Mouse (Mus musculus) testis, adult 2 months (tissue): ENCODE data around the gene Plcb3. TPM values are rescaled to one million over a fixed set of nuclear protein-coding genes. Genes with fewer than 3 reads are reported as not detected.
"Not testable (repeated sequence)": the region's sequence is repeated elsewhere in the genome, so short reads cannot be mapped to it uniquely, and the experiment has no call there.

Experiments used
- H3K27ac ChIP-seq: fragments of 200-500 bp; 2 replicates; pipeline ENCODE4 v1.5.1; 2012; ENCODE audit warnings: low read depth, low read length; ENCODE audit not compliant: control insufficient read depth, insufficient read depth
- H3K27me3 ChIP-seq: fragments of 200-500 bp; 2 replicates; pipeline ENCODE4 v1.6.1; 2012; ENCODE audit warnings: mild to moderate bottlenecking, low read length, moderate library complexity; ENCODE audit not compliant: control insufficient read depth, insufficient read depth
- H3K36me3 ChIP-seq: fragments of 200-500 bp; 2 replicates; pipeline ENCODE4 v1.6.1; 2012; ENCODE audit warnings: mild to moderate bottlenecking, low read length; ENCODE audit not compliant: control insufficient read depth, insufficient read depth
- H3K4me1 ChIP-seq: fragments of 200-500 bp; 2 replicates; pipeline ENCODE4 v1.6.1; 2012; ENCODE audit warnings: low read length; ENCODE audit not compliant: control insufficient read depth, insufficient read depth
- H3K4me3 ChIP-seq: fragments of 200-500 bp; 2 replicates; pipeline ENCODE4 v1.5.1; 2012; ENCODE audit warnings: low read depth, mild to moderate bottlenecking, low read length, moderate library complexity, mixed read lengths; ENCODE audit not compliant: control insufficient read depth
- CTCF ChIP-seq: fragments of 200-500 bp; IDR thresholded peaks from 2 replicates; pipeline ENCODE4 v1.5.1; 2012; ENCODE audit warnings: low read depth, mild to moderate bottlenecking, inconsistent platforms, low read length, moderate library complexity; ENCODE audit not compliant: control insufficient read depth, insufficient read depth, insufficient replicate concordance
- POLR2A ChIP-seq: fragments of 200-500 bp; IDR thresholded peaks from 2 replicates; pipeline ENCODE4 v1.6.1; 2012; ENCODE audit warnings: low read depth, mild to moderate bottlenecking, inconsistent platforms, low read length, moderate library complexity; ENCODE audit not compliant: control insufficient read depth
- polyA plus RNA-seq: library from polyadenylated mRNA; depleted of rRNA; stranded (reverse); fragments of >200 nt; gene quantifications from 2 replicates; pipeline ENCODE4 v1.2.3, GENCODE M21; 2012

Gene Plcb3
- polyA plus RNA-seq, 1 experiment: 13.9 TPM

- peaks cover 10% of the 10 kb centered on the region for H3K4me1 ChIP-seq
- no peak for TF ChIP-seq CTCF
- peaks cover 4% of the 10 kb centered on the region; the same call in 1 of the 2 replicates for H3K36me3 ChIP-seq
- H3K27me3 ChIP-seq: no peaks in the 10 kb centered on the region
- no peak overlapping the region for H3K27ac ChIP-seq
- H3K4me3 ChIP-seq: no peak overlapping the region
Observed at GRCm38 (mm10) chr19:6913991-6914390, 62.3 kb downstream of the Plcb3 start.

- Histone ChIP-seq H3K36me3 (peaks cover 4% of the 10 kb centered on the region; the same call in 1 of the 2 replicates), H3K4me1 (peaks cover 16% of the 10 kb centered on the region), H3K4me3 (no peak overlapping the region), H3K27me3 (no peaks in the 10 kb centered on the region), H3K27ac (no peak overlapping the region)
- no peak for TF ChIP-seq POLR2A
- TF ChIP-seq CTCF: no peak
Observed at GRCm38 (mm10) chr19:6913036-6913435, 63.2 kb downstream of the Plcb3 start.

- peaks cover 4% of the 10 kb centered on the region; the same call in 1 of the 2 replicates for H3K36me3 ChIP-seq
- H3K4me3 ChIP-seq: no peak overlapping the region
- H3K27ac ChIP-seq: no peak overlapping the region
- no peaks in the 10 kb centered on the region for H3K27me3 ChIP-seq
- peaks cover 18% of the 10 kb centered on the region for H3K4me1 ChIP-seq
- TF ChIP-seq POLR2A (no peak), CTCF (no peak)
Observed at GRCm38 (mm10) chr19:6912205-6912970, 63.9 kb downstream of the Plcb3 start.

GRCm38 (mm10) chr19:6911101-6912074 lies 64.9 kb downstream of the Plcb3 start:
- Histone ChIP-seq H3K4me3 (no peak overlapping the region; the same call in 1 of the 2 replicates), H3K36me3 (peaks cover 2% of the 10 kb centered on the region; the same call in 1 of the 2 replicates), H3K4me1 (peaks cover 23% of the 10 kb centered on the region), H3K27me3 (no peaks in the 10 kb centered on the region), H3K27ac (no peak overlapping the region)
- TF ChIP-seq CTCF (no peak), POLR2A (no peak)

- Histone ChIP-seq H3K4me1 (peaks cover 23% of the 10 kb centered on the region), H3K4me3 (peak overlapping the region; percentile 93), H3K27ac (peak overlapping the region; percentile 99)
- not testable (repeated sequence) for H3K36me3 ChIP-seq, H3K27me3 ChIP-seq
Observed at GRCm38 (mm10) chr19:6910306-6910705, 66.0 kb downstream of the Plcb3 start.

GRCm38 (mm10) chr19:6909507-6910289 lies 66.6 kb downstream of the Plcb3 start, which contains the start of the genes Trmt112 and Prdx5:
Gene Trmt112, plus strand, starts transcription at chr19:6909698.
Gene Prdx5, minus strand, starts transcription at chr19:6910106.
- Histone ChIP-seq H3K4me3 (peak within 1 kb of the TSS; percentile 93), H3K27me3 (no peaks in the 10 kb centered on the region), H3K27ac (peak within 1 kb of the TSS; percentile 99), H3K36me3 (peaks cover 2% of the 10 kb centered on the region; the same call in 1 of the 2 replicates), H3K4me1 (peaks cover 23% of the 10 kb centered on the region)
- TF ChIP-seq CTCF: no peak
- peak; percentile 59 for TF ChIP-seq POLR2A

- TF ChIP-seq CTCF (no peak), POLR2A (no peak)
- peak overlapping the region; percentile 99 for H3K27ac ChIP-seq
- no peaks in the 10 kb centered on the region for H3K27me3 ChIP-seq
- peaks cover 23% of the 10 kb centered on the region for H3K4me1 ChIP-seq
- peak overlapping the region; percentile 93 for H3K4me3 ChIP-seq
- H3K36me3 ChIP-seq: peaks cover 2% of the 10 kb centered on the region; the same call in 1 of the 2 replicates
Observed at GRCm38 (mm10) chr19:6909021-6909420, 67.2 kb downstream of the Plcb3 start.
